Comparison of ENCODE assay signal across 30 mouse cellular contexts in the genomic region with DNA sequence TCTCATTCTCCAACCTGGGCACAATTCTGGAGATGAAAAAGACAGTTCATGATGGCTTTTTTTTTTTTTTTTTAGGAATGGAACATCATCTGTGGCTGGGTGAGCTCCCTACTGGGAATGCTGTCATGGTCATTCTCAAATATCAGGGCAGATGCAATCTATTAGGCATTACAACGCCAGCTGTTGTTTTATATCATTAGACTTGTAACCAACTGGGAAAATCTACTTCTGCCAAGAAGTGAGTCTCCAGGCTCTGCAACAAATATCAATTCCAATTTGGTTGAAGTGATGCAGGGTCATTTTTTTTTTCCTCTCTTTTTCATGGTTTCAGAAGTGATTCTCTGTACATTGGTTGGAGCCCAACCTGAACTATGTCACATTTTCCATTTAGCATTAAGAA.
DNase-seq lines count a peak whose midpoint lies in the region; ATAC-seq and TF ChIP-seq lines count a peak whose summit lies in the region.
"Had no signal": no experiment of that assay in that cellular context is flagged by ENCODE, and none has a peak within 500 bp of the region (broad histone marks: within the 10 kb centered on the region; RNA-seq: fewer than 3 reads in every experiment).

No protein-coding gene starts in this region.

- H3K9me3 ChIP-seq in embryonic facial prominence, embryonic 11.5 days (replicated peaks; ENCODE audit: control insufficient read depth, low read length), result no peaks in the 10 kb centered on the region
- H3K9me3 ChIP-seq in embryonic facial prominence, embryonic 10.5 days, result no peaks in the 10 kb centered on the region
- no peaks in the 10 kb centered on the region for H3K9me3 ChIP-seq in hindbrain, postnatal 0 days (ENCODE audit: low read length)
- H3K9me3 ChIP-seq in hindbrain, embryonic 13.5 days, result no peaks in the 10 kb centered on the region
- no peaks in the 10 kb centered on the region for H3K9me3 ChIP-seq in lung, postnatal 0 days (ENCODE audit: low read length)
- H3K9me3 ChIP-seq: G1E; heart, embryonic 13.5 days; intestine, embryonic 15.5 days; limb, embryonic 13.5 days; midbrain, embryonic 13.5 days; stomach, embryonic 15.5 days had no signal

- DNase-seq in embryonic facial prominence, embryonic 11.5 days (ENCODE audit: low spot score), result peak; percentile 29
- no peak for DNase-seq in embryonic facial prominence, embryonic 10.5 days (ENCODE audit: low spot score)
- peak; percentile 49 for DNase-seq in hindbrain, postnatal 0 days (ENCODE audit: low spot score)
- peak; percentile 17 for DNase-seq in brain, embryonic 14.5 days (ENCODE audit: low read depth)
- peak; percentile 70 for DNase-seq in skeletal muscle tissue, adult 2 months (ENCODE audit: low read depth, low spot score)
- DNase-seq in lung, postnatal 0 days (ENCODE audit: low spot score), result no peak
- DNase-seq: adrenal gland, postnatal 36 days; cerebellum, adult 18-20 months; cerebellum, postnatal 25 days; forebrain, postnatal 0 days; heart, adult 2 months; heart, postnatal 14 days; kidney, adult 8-10 months; kidney, postnatal 25 days; lung, embryonic 14.5 days; lung, postnatal 36 days; right cerebral cortex, adult 18-20 months; right cerebral cortex, postnatal 4 days; thymus, postnatal 36 days had no signal

- H3K4me3 ChIP-seq in embryonic facial prominence, embryonic 11.5 days (ENCODE audit: low read depth, low read length), result no peak overlapping the region
- no peak overlapping the region for H3K4me3 ChIP-seq in embryonic facial prominence, embryonic 10.5 days
- H3K4me3 ChIP-seq in hindbrain, postnatal 0 days (ENCODE audit: low read length), result no peak overlapping the region
- no peak overlapping the region for H3K4me3 ChIP-seq in hindbrain, embryonic 13.5 days
- no peak overlapping the region for H3K4me3 ChIP-seq in lung, postnatal 0 days (ENCODE audit: low read depth, low read length)
- H3K4me3 ChIP-seq: heart, adult 2 months; heart, embryonic 13.5 days; intestine, embryonic 15.5 days; layer of hippocampus, adult 2 months; limb, embryonic 13.5 days; megakaryocyte, embryonic 14.5 days; midbrain, embryonic 13.5 days; stomach, embryonic 15.5 days had no signal

- ATAC-seq in embryonic facial prominence, embryonic 11.5 days (replicated peaks; ENCODE audit: insufficient number of reproducible peaks, low FRiP score, low TSS enrichment, low read depth), result no peak
- peak; percentile 58 for ATAC-seq in hindbrain, postnatal 0 days
- ATAC-seq in hindbrain, embryonic 13.5 days (ENCODE audit: low FRiP score), result no peak
- ATAC-seq in lung, postnatal 0 days, result no peak
- ATAC-seq: forebrain, postnatal 0 days; intestine, embryonic 15.5 days; midbrain, embryonic 13.5 days; Patski had no signal

- no peak overlapping the region for H3K27ac ChIP-seq in embryonic facial prominence, embryonic 11.5 days (replicated peaks; ENCODE audit: low read depth, low read length)
- H3K27ac ChIP-seq in embryonic facial prominence, embryonic 10.5 days (replicated peaks), result no peak overlapping the region
- H3K27ac ChIP-seq in hindbrain, postnatal 0 days, result no peak overlapping the region
- no peak overlapping the region for H3K27ac ChIP-seq in hindbrain, embryonic 13.5 days
- no peak overlapping the region for H3K27ac ChIP-seq in lung, postnatal 0 days (ENCODE audit: low read length)
- H3K27ac ChIP-seq: heart, adult 2 months; heart, embryonic 13.5 days; intestine, embryonic 15.5 days; layer of hippocampus, adult 2 months; limb, embryonic 13.5 days; liver, embryonic 14.5 days; midbrain, embryonic 13.5 days; stomach, embryonic 15.5 days had no signal

- TF ChIP-seq EP300 in lung, postnatal 0 days (IDR thresholded peaks at IDR 0.05), result no peak

- TF ChIP-seq POLR2A in brain, embryonic 14.5 days (IDR thresholded peaks at IDR 0.05; ENCODE audit: borderline replicate concordance, extremely low read depth, insufficient read depth, insufficient read length, poor library complexity, severe bottlenecking), result no peak

- no peaks in the 10 kb centered on the region for H3K27me3 ChIP-seq in embryonic facial prominence, embryonic 11.5 days (ENCODE audit: control insufficient read depth, insufficient read depth, low read length)
- no peaks in the 10 kb centered on the region for H3K27me3 ChIP-seq in embryonic facial prominence, embryonic 10.5 days (replicated peaks; ENCODE audit: low read depth, poor library complexity, severe bottlenecking)
- no peaks in the 10 kb centered on the region for H3K27me3 ChIP-seq in hindbrain, postnatal 0 days (ENCODE audit: insufficient read depth, low read length)
- no peaks in the 10 kb centered on the region for H3K27me3 ChIP-seq in hindbrain, embryonic 13.5 days
- no peaks in the 10 kb centered on the region for H3K27me3 ChIP-seq in lung, postnatal 0 days (replicated peaks; ENCODE audit: insufficient read depth, low read length)
- H3K27me3 ChIP-seq: heart, embryonic 13.5 days; intestine, embryonic 15.5 days; limb, embryonic 13.5 days; megakaryocyte, embryonic 14.5 days; midbrain, embryonic 13.5 days; Patski; stomach, embryonic 15.5 days had no signal

- TF ChIP-seq CTCF in hindbrain, postnatal 0 days (IDR thresholded peaks at IDR 0.05; ENCODE audit: low read depth), result no peak
- TF ChIP-seq CTCF in brain, embryonic 14.5 days (IDR thresholded peaks at IDR 0.05; ENCODE audit: borderline replicate concordance, extremely low read depth, insufficient read depth, insufficient read length), result no peak
- no peak for TF ChIP-seq CTCF in lung, postnatal 0 days (IDR thresholded peaks at IDR 0.05)

- H3K4me1 ChIP-seq in embryonic facial prominence, embryonic 11.5 days (ENCODE audit: control insufficient read depth, insufficient read depth, low read length), result no peaks in the 10 kb centered on the region
- 0 out of 2 replicates have a peak, but pooled peaks cover 4% of the 10 kb centered on the region for H3K4me1 ChIP-seq in embryonic facial prominence, embryonic 10.5 days
- H3K4me1 ChIP-seq in hindbrain, postnatal 0 days (ENCODE audit: insufficient read depth, low read length), result no peaks in the 10 kb centered on the region
- H3K4me1 ChIP-seq in hindbrain, embryonic 13.5 days (replicated peaks), result no peaks in the 10 kb centered on the region
- no peaks in the 10 kb centered on the region for H3K4me1 ChIP-seq in lung, postnatal 0 days (ENCODE audit: insufficient read depth, low read depth, low read length)
- H3K4me1 ChIP-seq: heart, embryonic 13.5 days; intestine, embryonic 15.5 days; limb, embryonic 13.5 days; megakaryocyte, embryonic 14.5 days; midbrain, embryonic 13.5 days; stomach, embryonic 15.5 days had no signal

- H3K4me2 ChIP-seq in embryonic facial prominence, embryonic 11.5 days (ENCODE audit: low read depth, low read length), result no peak overlapping the region
- no peak overlapping the region for H3K4me2 ChIP-seq in hindbrain, postnatal 0 days (ENCODE audit: low read depth, low read length)
- H3K4me2 ChIP-seq in hindbrain, embryonic 13.5 days, result no peak overlapping the region
- no peak overlapping the region for H3K4me2 ChIP-seq in lung, postnatal 0 days (replicated peaks; ENCODE audit: low read depth, low read length)
- H3K4me2 ChIP-seq: heart, embryonic 13.5 days; intestine, embryonic 15.5 days; limb, embryonic 13.5 days; lung, embryonic 14.5 days; midbrain, embryonic 13.5 days; stomach, embryonic 15.5 days had no signal

- H3K9ac ChIP-seq in embryonic facial prominence, embryonic 11.5 days (replicated peaks; ENCODE audit: low read length), result no peak overlapping the region
- H3K9ac ChIP-seq in hindbrain, postnatal 0 days (replicated peaks; ENCODE audit: low read length), result no peak overlapping the region
- H3K9ac ChIP-seq in hindbrain, embryonic 13.5 days, result no peak overlapping the region
- no peak overlapping the region for H3K9ac ChIP-seq in lung, postnatal 0 days (replicated peaks; ENCODE audit: low read depth)
- H3K9ac ChIP-seq: forebrain, postnatal 0 days; heart, embryonic 13.5 days; intestine, embryonic 15.5 days; limb, embryonic 13.5 days; liver, embryonic 14.5 days; lung, embryonic 14.5 days; midbrain, embryonic 13.5 days; stomach, embryonic 15.5 days had no signal

- H3K36me3 ChIP-seq in embryonic facial prominence, embryonic 11.5 days (replicated peaks; ENCODE audit: control insufficient read depth, insufficient read depth, low read depth, low read length), result no peaks in the 10 kb centered on the region
- H3K36me3 ChIP-seq in embryonic facial prominence, embryonic 10.5 days (replicated peaks), result no peaks in the 10 kb centered on the region
- H3K36me3 ChIP-seq in hindbrain, postnatal 0 days (ENCODE audit: insufficient read depth, low read length), result no peaks in the 10 kb centered on the region
- H3K36me3 ChIP-seq in hindbrain, embryonic 13.5 days, result no peaks in the 10 kb centered on the region
- no peaks in the 10 kb centered on the region for H3K36me3 ChIP-seq in lung, postnatal 0 days (ENCODE audit: insufficient read depth, low read length)
- H3K36me3 ChIP-seq: G1E; heart, embryonic 13.5 days; intestine, embryonic 15.5 days; limb, embryonic 13.5 days; midbrain, embryonic 13.5 days; stomach, embryonic 15.5 days had no signal

- WGBS in embryonic facial prominence, embryonic 11.5 days, result 44% methylated on average over 1 of the region's 1 CpGs
- 44% methylated on average over 1 of the region's 1 CpGs for WGBS in embryonic facial prominence, embryonic 10.5 days
- WGBS in hindbrain, postnatal 0 days, result 41% methylated on average over 1 of the region's 1 CpGs
- 89% methylated on average over 1 of the region's 1 CpGs for WGBS in hindbrain, embryonic 13.5 days
- WGBS in lung, postnatal 0 days, result 66% methylated on average over 1 of the region's 1 CpGs

Comparison
In these comparisons a context has a peak if more than half of its experiments do, and no peak if none do; other contexts are left out.
1. DNase-seq: peak in embryonic facial prominence, embryonic 11.5 days (single experiment), hindbrain, postnatal 0 days (single experiment), brain, embryonic 14.5 days (single experiment) and skeletal muscle tissue, adult 2 months (single experiment); none in embryonic facial prominence, embryonic 10.5 days (single experiment) and lung, postnatal 0 days (single experiment).